Mouse (Mus musculus): Measurements from ENCODE around the gene Dlg2. TPM values are rescaled to one million over a fixed set of nuclear protein-coding genes. Genes with fewer than 3 reads are reported as not detected.

The Dlg2 gene
- total and polyA plus RNA-seq, 3 experiments = 0.49 to 0.68 TPM; not detected in 1

- no peak for DNase-seq (ENCODE audit: low spot score)
- no peak for TF ChIP-seq TAL1 (conservative IDR thresholded peaks at IDR 0.05; ENCODE audit: low read depth, low read length)
- TF ChIP-seq GATA1 (IDR thresholded peaks at IDR 0.05; ENCODE audit: borderline replicate concordance, low read length) = no peak
- TF ChIP-seq POLR2AphosphoS5 (IDR thresholded peaks at IDR 0.05; ENCODE audit: insufficient replicate concordance, low read depth, low read length) = no peak
- TF ChIP-seq GATA2 (IDR thresholded peaks at IDR 0.05; ENCODE audit: borderline replicate concordance, low read depth, low read length) = no peak
These were observed 1380.5 kb downstream of the Dlg2 start for GRCm38 (mm10) chr7:91856931-91857330.

GRCm38 (mm10) chr7:91862806-91863531, 1386.5 kb downstream of the Dlg2 start:
- no peak for ATAC-seq (ENCODE audit: extremely low read depth, insufficient number of reproducible peaks, low FRiP score, poor library complexity, severe bottlenecking)
- Histone ChIP-seq H3K9me3 (replicated peaks) (no peaks in the 10 kb centered on the region), H3K4me1 (ENCODE audit: insufficient read depth, low read depth, low read length) (no peaks in the 10 kb centered on the region), H3K4me3 (ENCODE audit: low read depth, low read length) (no peak overlapping the region), H3K36me3 (replicated peaks) (no peaks in the 10 kb centered on the region), H3K27me3 (ENCODE audit: insufficient read depth, low read length) (no peaks in the 10 kb centered on the region)
- DNase-seq (ENCODE audit: low spot score) = no peak
- no peak for TF ChIP-seq TAL1 (conservative IDR thresholded peaks at IDR 0.05; ENCODE audit: low read depth, low read length)
- no peak for TF ChIP-seq POLR2AphosphoS5 (IDR thresholded peaks at IDR 0.05; ENCODE audit: insufficient replicate concordance, low read depth, low read length)
- TF ChIP-seq GATA1 (IDR thresholded peaks at IDR 0.05; ENCODE audit: borderline replicate concordance, low read length) = no peak
- TF ChIP-seq GATA2 (IDR thresholded peaks at IDR 0.05; ENCODE audit: borderline replicate concordance, low read depth, low read length) = no peak
- TF ChIP-seq CTCF (IDR thresholded peaks at IDR 0.05; ENCODE audit: low read depth, low read length) = no peak

More at GRCm38 (mm10) chr7:91856931-91857330, 1380.5 kb downstream of the Dlg2 start:
- Histone ChIP-seq H3K4me1 (ENCODE audit: insufficient read depth, low read depth, low read length) (no peaks in the 10 kb centered on the region), H3K9me3 (replicated peaks) (no peaks in the 10 kb centered on the region), H3K4me3 (ENCODE audit: low read depth, low read length) (no peak overlapping the region), H3K36me3 (replicated peaks) (no peaks in the 10 kb centered on the region), H3K27me3 (ENCODE audit: insufficient read depth, low read length) (no peaks in the 10 kb centered on the region)
- no peak for ATAC-seq (ENCODE audit: extremely low read depth, insufficient number of reproducible peaks, low FRiP score, poor library complexity, severe bottlenecking)

GRCm38 (mm10) chr7:91868919-91869318, 1392.4 kb downstream of the Dlg2 start:
- Histone ChIP-seq H3K4me1 (ENCODE audit: insufficient read depth, low read depth, low read length) (no peaks in the 10 kb centered on the region), H3K4me3 (ENCODE audit: low read depth, low read length) (no peak overlapping the region), H3K36me3 (replicated peaks) (no peaks in the 10 kb centered on the region), H3K9me3 (replicated peaks) (no peaks in the 10 kb centered on the region), H3K27me3 (ENCODE audit: insufficient read depth, low read length) (no peaks in the 10 kb centered on the region)
- no peak for DNase-seq (ENCODE audit: low spot score)
- ATAC-seq (ENCODE audit: extremely low read depth, insufficient number of reproducible peaks, low FRiP score, poor library complexity, severe bottlenecking) = no peak
- TF ChIP-seq POLR2AphosphoS5 (IDR thresholded peaks at IDR 0.05; ENCODE audit: insufficient replicate concordance, low read depth, low read length) (no peak), CTCF (IDR thresholded peaks at IDR 0.05; ENCODE audit: low read depth, low read length) (no peak), GATA2 (IDR thresholded peaks at IDR 0.05; ENCODE audit: borderline replicate concordance, low read depth, low read length) (no peak), GATA1 (IDR thresholded peaks at IDR 0.05; ENCODE audit: borderline replicate concordance, low read length) (no peak), TAL1 (conservative IDR thresholded peaks at IDR 0.05; ENCODE audit: low read depth, low read length) (no peak)

GRCm38 (mm10) chr7:91876831-91877230, 1400.4 kb downstream of the Dlg2 start:
- no peak for TF ChIP-seq GATA1 (IDR thresholded peaks at IDR 0.05; ENCODE audit: borderline replicate concordance, low read length)
- TF ChIP-seq TAL1 (conservative IDR thresholded peaks at IDR 0.05; ENCODE audit: low read depth, low read length) = no peak
- no peak for TF ChIP-seq POLR2AphosphoS5 (IDR thresholded peaks at IDR 0.05; ENCODE audit: insufficient replicate concordance, low read depth, low read length)
- TF ChIP-seq GATA2 (IDR thresholded peaks at IDR 0.05; ENCODE audit: borderline replicate concordance, low read depth, low read length) = no peak
- no peak for TF ChIP-seq CTCF (IDR thresholded peaks at IDR 0.05; ENCODE audit: low read depth, low read length)
- no peak for ATAC-seq (ENCODE audit: extremely low read depth, insufficient number of reproducible peaks, low FRiP score, poor library complexity, severe bottlenecking)

GRCm38 (mm10) chr7:91877804-91878203, 1401.3 kb downstream of the Dlg2 start:
- ATAC-seq (ENCODE audit: extremely low read depth, insufficient number of reproducible peaks, low FRiP score, poor library complexity, severe bottlenecking) (no peak), DNase-seq (ENCODE audit: low spot score) (no peak)
- H3K9me3 ChIP-seq (replicated peaks) = no peaks in the 10 kb centered on the region
- no peaks in the 10 kb centered on the region for H3K36me3 ChIP-seq (replicated peaks)
- no peak for TF ChIP-seq TAL1 (conservative IDR thresholded peaks at IDR 0.05; ENCODE audit: low read depth, low read length)
- TF ChIP-seq GATA1 (IDR thresholded peaks at IDR 0.05; ENCODE audit: borderline replicate concordance, low read length) = no peak
- TF ChIP-seq POLR2AphosphoS5 (IDR thresholded peaks at IDR 0.05; ENCODE audit: insufficient replicate concordance, low read depth, low read length) = no peak
- no peak for TF ChIP-seq CTCF (IDR thresholded peaks at IDR 0.05; ENCODE audit: low read depth, low read length)
- no peak for TF ChIP-seq GATA2 (IDR thresholded peaks at IDR 0.05; ENCODE audit: borderline replicate concordance, low read depth, low read length)
- H3K4me3 ChIP-seq (ENCODE audit: low read depth, low read length) = no peak overlapping the region
- no peaks in the 10 kb centered on the region for H3K4me1 ChIP-seq (ENCODE audit: insufficient read depth, low read depth, low read length)
- no peaks in the 10 kb centered on the region for H3K27me3 ChIP-seq (ENCODE audit: insufficient read depth, low read length)

More at GRCm38 (mm10) chr7:91876831-91877230, 1400.4 kb downstream of the Dlg2 start:
- Histone ChIP-seq H3K9me3 (replicated peaks) (no peaks in the 10 kb centered on the region), H3K27me3 (ENCODE audit: insufficient read depth, low read length) (no peaks in the 10 kb centered on the region), H3K36me3 (replicated peaks) (no peaks in the 10 kb centered on the region), H3K4me3 (ENCODE audit: low read depth, low read length) (no peak overlapping the region), H3K4me1 (ENCODE audit: insufficient read depth, low read depth, low read length) (no peaks in the 10 kb centered on the region)
- no peak for DNase-seq (ENCODE audit: low spot score)

- Histone ChIP-seq H3K4me1 (ENCODE audit: insufficient read depth, low read depth, low read length) (no peaks in the 10 kb centered on the region), H3K4me3 (ENCODE audit: low read depth, low read length) (no peak overlapping the region), H3K36me3 (replicated peaks) (no peaks in the 10 kb centered on the region), H3K27me3 (ENCODE audit: insufficient read depth, low read length) (no peaks in the 10 kb centered on the region), H3K9me3 (replicated peaks) (no peaks in the 10 kb centered on the region)
- no peak for ATAC-seq (ENCODE audit: extremely low read depth, insufficient number of reproducible peaks, low FRiP score, poor library complexity, severe bottlenecking)
- TF ChIP-seq CTCF (IDR thresholded peaks at IDR 0.05; ENCODE audit: low read depth, low read length) = no peak
- no peak for TF ChIP-seq GATA1 (IDR thresholded peaks at IDR 0.05; ENCODE audit: borderline replicate concordance, low read length)
- no peak for TF ChIP-seq TAL1 (conservative IDR thresholded peaks at IDR 0.05; ENCODE audit: low read depth, low read length)
- TF ChIP-seq POLR2AphosphoS5 (IDR thresholded peaks at IDR 0.05; ENCODE audit: insufficient replicate concordance, low read depth, low read length) = no peak
- no peak for TF ChIP-seq GATA2 (IDR thresholded peaks at IDR 0.05; ENCODE audit: borderline replicate concordance, low read depth, low read length)
- no peak for DNase-seq (ENCODE audit: low spot score)
These were observed 1409.9 kb downstream of the Dlg2 start for GRCm38 (mm10) chr7:91886336-91886735.

Data from G1E (cell line).